Mouse (Mus musculus) Patski (cell line): Measurements from ENCODE around the gene Cpm. TPM values are rescaled to one million over a fixed set of nuclear protein-coding genes. Genes with fewer than 3 reads are reported as not detected.
A peak's percentile ranks its signal among the peaks of the same experiment; 100 is the strongest.

Experiments used
- ATAC-seq: fragments of 100-300 bp; one replicate; pipeline ENCODE4 v1.8.0; 2021
- CTCF ChIA-PET: fragments of 350-600 bp; sonication (Branson Sonifier 250); formaldehyde crosslinking; loops from one replicate; lab custom pipeline; 2022; ENCODE audit warnings: inconsistent platforms; lab: Charles Lee
- POLR2A ChIA-PET: fragments of 350-600 bp; sonication (Branson Sonifier 250); formaldehyde crosslinking; loops from one replicate; lab custom pipeline; 2022; ENCODE audit warnings: antibody characterized with exemption, inconsistent platforms; lab: Charles Lee
- DNase-seq: peaks from one replicate; pipeline ENCODE4 v3.0.0-alpha.2; 2011; ENCODE audit warnings: low read depth, low spot score
- H3K27me3 ChIP-seq: fragments of 371-371 bp; one replicate; pipeline ENCODE4 v1.5.1; 2021
- CTCF ChIP-seq: fragments of 100-300 bp; IDR thresholded peaks from one replicate; pipeline ENCODE4 v1.5.1; 2021
- in situ Hi-C: fragments of 300-500 bp; cut with MboI; formaldehyde crosslinking; loops from 3 replicates; pipeline ENCODE4 v1.11.1; 2018; ENCODE audit warnings: low pct_unique_long_range_greater_than_20kb, mixed read lengths
- polyA plus RNA-seq: library from polyadenylated mRNA; unstranded; gene quantifications from one replicate; pipeline ENCODE4 v1.2.3, GENCODE M21; 2021

Cpm gene
- polyA plus RNA-seq, 1 experiment from 2014 or later, result 1.4 TPM

GRCm38 (mm10) chr10:117692953-117693352 is 63.7 kb downstream of the Cpm start:
- DNase-seq (no peak), ATAC-seq (no peak)
- no peaks in the 10 kb centered on the region for H3K27me3 ChIP-seq
- in situ Hi-C loops, result no loop called here
- CTCF ChIA-PET, result interaction anchor here (0.8 to 1.3 kb wide), 4 partner anchors 8 to 16 kb away, joined by 3 to 4 read pairs (median 3); no protein-coding TSS in a partner anchor
- POLR2A ChIA-PET, result no interaction called here
- TF ChIP-seq CTCF, result no peak

- peak; percentile 3 for TF ChIP-seq CTCF
- ChIA-PET POLR2A (no interaction called here), CTCF (interaction anchor here (1.0 to 1.3 kb wide), 2 partner anchors 8 to 11 kb away, joined by 3 to 6 read pairs; no protein-coding TSS in a partner anchor)
- no peaks in the 10 kb centered on the region for H3K27me3 ChIP-seq
- in situ Hi-C loops, result no loop called here
- DNase-seq (no peak), ATAC-seq (no peak)
These were observed 65.1 kb downstream of the Cpm start for GRCm38 (mm10) chr10:117694255-117694953.

- DNase-seq (no peak), ATAC-seq (peak; percentile 49)
- TF ChIP-seq CTCF, result no peak
- POLR2A ChIA-PET, result no interaction called here
- H3K27me3 ChIP-seq, result no peaks in the 10 kb centered on the region
- in situ Hi-C loops, result no loop called here
- CTCF ChIA-PET, result interaction anchor here (1.0 to 1.3 kb wide), 2 partner anchors 8 to 10 kb away, joined by 3 to 6 read pairs; no protein-coding TSS in a partner anchor
These were observed 65.7 kb downstream of the Cpm start for GRCm38 (mm10) chr10:117695027-117695426.

- ATAC-seq (no peak), DNase-seq (no peak)
- in situ Hi-C loops, result no loop called here
- TF ChIP-seq CTCF, result no peak
- ChIA-PET POLR2A (no interaction called here), CTCF (interaction anchor here (1.3 kb wide), 1 partner anchor 10 kb away, joined by 6 read pairs; no protein-coding TSS in a partner anchor)
- H3K27me3 ChIP-seq, result no peaks in the 10 kb centered on the region
These were observed 66.3 kb downstream of the Cpm start for GRCm38 (mm10) chr10:117695605-117696004.

- in situ Hi-C loops, result no loop called here
- DNase-seq (no peak), ATAC-seq (no peak)
- POLR2A ChIA-PET, result no interaction called here
- CTCF ChIA-PET, result no interaction called here
- no peaks in the 10 kb centered on the region for H3K27me3 ChIP-seq
- no peak for TF ChIP-seq CTCF
These were observed 66.9 kb downstream of the Cpm start for GRCm38 (mm10) chr10:117696021-117696826.

- no peak for TF ChIP-seq CTCF
- CTCF ChIA-PET, result no interaction called here
- ATAC-seq (no peak), DNase-seq (no peak)
- POLR2A ChIA-PET, result no interaction called here
- H3K27me3 ChIP-seq, result no peaks in the 10 kb centered on the region
- in situ Hi-C loops, result no loop called here
These were observed 67.7 kb downstream of the Cpm start for GRCm38 (mm10) chr10:117696827-117697560.

- no peak for TF ChIP-seq CTCF
- H3K27me3 ChIP-seq, result no peaks in the 10 kb centered on the region
- ChIA-PET POLR2A (no interaction called here), CTCF (no interaction called here)
- DNase-seq (no peak), ATAC-seq (no peak)
- in situ Hi-C loops, result no loop called here
These were observed 68.3 kb downstream of the Cpm start for GRCm38 (mm10) chr10:117697561-117698115.

GRCm38 (mm10) chr10:117698313-117699138 is 69.2 kb downstream of the Cpm start:
- ATAC-seq, result no peak

GRCm38 (mm10) chr10:117699914-117700313 is 70.6 kb downstream of the Cpm start:
- DNase-seq (no peak), ATAC-seq (no peak)
- TF ChIP-seq CTCF, result no peak
- H3K27me3 ChIP-seq, result no peaks in the 10 kb centered on the region
- ChIA-PET POLR2A (no interaction called here), CTCF (interaction anchor here (2.2 kb wide), 1 partner anchor 10 kb away, joined by 6 read pairs; no protein-coding TSS in a partner anchor)
- in situ Hi-C loops, result no loop called here

More at GRCm38 (mm10) chr10:117698313-117699138, 69.2 kb downstream of the Cpm start:
- CTCF ChIA-PET, result interaction anchor here (1.2 to 2.2 kb wide), 2 partner anchors 10 to 11 kb away, joined by 4 to 6 read pairs; no protein-coding TSS in a partner anchor
- DNase-seq, result no peak
- no peaks in the 10 kb centered on the region for H3K27me3 ChIP-seq
- in situ Hi-C loops, result no loop called here
- no peak for TF ChIP-seq CTCF
- POLR2A ChIA-PET, result no interaction called here
